Mouse (Mus musculus) testis, adult 2 months (tissue): ENCODE measurements around the gene Jazf1. TPM values are rescaled to one million over a fixed set of nuclear protein-coding genes. Genes with fewer than 3 reads are reported as not detected.

Experiments
- H3K27ac ChIP-seq: fragments of 200-500 bp; 2 replicates; pipeline ENCODE4 v1.5.1; 2012; ENCODE audit warnings: low read depth, low read length; ENCODE audit not compliant: control insufficient read depth, insufficient read depth
- H3K27me3 ChIP-seq: fragments of 200-500 bp; 2 replicates; pipeline ENCODE4 v1.6.1; 2012; ENCODE audit warnings: mild to moderate bottlenecking, low read length, moderate library complexity; ENCODE audit not compliant: control insufficient read depth, insufficient read depth
- H3K36me3 ChIP-seq: fragments of 200-500 bp; 2 replicates; pipeline ENCODE4 v1.6.1; 2012; ENCODE audit warnings: mild to moderate bottlenecking, low read length; ENCODE audit not compliant: control insufficient read depth, insufficient read depth
- H3K4me1 ChIP-seq: fragments of 200-500 bp; 2 replicates; pipeline ENCODE4 v1.6.1; 2012; ENCODE audit warnings: low read length; ENCODE audit not compliant: control insufficient read depth, insufficient read depth
- H3K4me3 ChIP-seq: fragments of 200-500 bp; 2 replicates; pipeline ENCODE4 v1.5.1; 2012; ENCODE audit warnings: low read depth, mild to moderate bottlenecking, low read length, moderate library complexity, mixed read lengths; ENCODE audit not compliant: control insufficient read depth
- CTCF ChIP-seq: fragments of 200-500 bp; IDR thresholded peaks from 2 replicates; pipeline ENCODE4 v1.5.1; 2012; ENCODE audit warnings: low read depth, mild to moderate bottlenecking, inconsistent platforms, low read length, moderate library complexity; ENCODE audit not compliant: control insufficient read depth, insufficient read depth, insufficient replicate concordance
- POLR2A ChIP-seq: fragments of 200-500 bp; IDR thresholded peaks from 2 replicates; pipeline ENCODE4 v1.6.1; 2012; ENCODE audit warnings: low read depth, mild to moderate bottlenecking, inconsistent platforms, low read length, moderate library complexity; ENCODE audit not compliant: control insufficient read depth
- polyA plus RNA-seq: library from polyadenylated mRNA; depleted of rRNA; stranded (reverse); fragments of >200 nt; gene quantifications from 2 replicates; pipeline ENCODE4 v1.2.3, GENCODE M21; 2012

The Jazf1 gene
- polyA plus RNA-seq, 1 experiment = 51.8 TPM

DNA sequence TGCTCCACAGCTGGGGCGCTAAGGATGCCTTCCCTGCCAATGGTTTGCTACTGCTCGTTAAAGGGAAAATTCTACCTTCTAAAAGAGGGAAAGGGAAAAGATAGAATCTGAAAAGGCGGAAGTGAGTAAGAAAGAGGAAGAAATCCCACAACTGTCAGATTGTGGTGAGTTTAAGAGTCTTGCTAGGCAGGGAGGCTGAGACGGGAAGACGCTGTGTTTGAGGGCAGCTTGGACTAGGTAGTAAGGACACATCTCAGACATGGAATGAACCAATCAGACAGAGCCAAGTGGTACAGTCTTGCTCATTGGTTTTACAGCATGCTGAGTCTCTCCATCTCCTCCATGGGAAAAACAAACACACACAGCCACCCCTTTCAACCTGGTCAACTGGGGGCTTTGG, 95.1 kb downstream of the Jazf1 start:
- TF ChIP-seq CTCF (no peak), POLR2A (no peak)
- Histone ChIP-seq H3K36me3 (no peaks in the 10 kb centered on the region), H3K4me3 (no peak overlapping the region), H3K27me3 (no peaks in the 10 kb centered on the region), H3K27ac (no peak overlapping the region), H3K4me1 (no peaks in the 10 kb centered on the region)

DNA sequence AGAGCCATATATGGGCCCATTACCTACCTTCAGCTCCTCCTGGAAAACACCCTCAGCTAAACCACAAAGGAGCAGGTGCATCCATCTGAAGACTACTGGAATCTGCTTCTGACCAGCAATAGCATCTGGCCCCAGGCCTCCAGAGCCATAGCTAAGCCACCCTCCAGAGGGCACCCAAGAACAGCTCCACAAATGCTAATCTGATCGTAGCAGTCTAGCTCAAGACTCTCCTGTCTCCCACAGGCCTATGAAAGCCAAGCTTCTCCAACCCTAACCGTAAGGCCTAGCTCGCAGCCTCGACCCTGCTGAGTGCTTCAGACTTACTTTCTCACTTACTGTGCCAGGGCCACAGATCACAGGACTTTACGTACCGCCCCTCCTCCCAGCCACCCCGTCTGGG, 96.3 kb downstream of the Jazf1 start:
- TF ChIP-seq POLR2A (no peak), CTCF (no peak; the same call in 1 of the 2 replicates)
- Histone ChIP-seq H3K27me3 (no peaks in the 10 kb centered on the region), H3K27ac (no peak overlapping the region), H3K4me3 (no peak overlapping the region), H3K4me1 (no peaks in the 10 kb centered on the region), H3K36me3 (no peaks in the 10 kb centered on the region)

DNA sequence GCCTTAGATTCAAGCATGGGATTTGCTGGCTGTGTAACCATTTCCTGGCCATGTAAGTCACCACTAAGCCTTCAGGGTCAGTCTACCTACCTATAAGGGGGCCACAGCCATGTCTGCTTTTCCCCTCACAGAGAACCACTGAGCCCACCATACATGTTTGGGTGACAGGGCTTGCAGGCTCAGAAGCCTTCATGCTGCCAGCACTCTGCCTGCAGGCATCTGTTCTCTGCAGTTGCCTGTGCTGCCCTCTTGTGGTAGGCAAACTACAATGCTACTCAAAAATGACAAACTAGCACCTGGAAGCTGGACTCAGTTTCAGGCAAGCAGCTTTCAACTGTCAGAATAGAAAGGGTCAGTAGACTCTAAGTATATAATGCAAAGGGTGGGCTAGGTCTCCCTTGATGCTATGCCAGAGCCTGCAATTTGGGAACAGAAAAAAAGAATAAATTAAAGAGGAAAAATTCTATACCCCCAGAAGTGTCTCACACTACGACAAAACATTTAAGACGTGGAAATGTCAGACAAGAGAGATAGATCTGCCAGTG, 98.6 kb downstream of the Jazf1 start:
- no peak overlapping the region for H3K4me3 ChIP-seq
- TF ChIP-seq CTCF (peak; percentile 73; the same call in 1 of the 2 replicates), POLR2A (no peak)
- no peaks in the 10 kb centered on the region for H3K27me3 ChIP-seq
- no peaks in the 10 kb centered on the region for H3K4me1 ChIP-seq
- H3K27ac ChIP-seq = no peak overlapping the region
- H3K36me3 ChIP-seq = no peaks in the 10 kb centered on the region

DNA sequence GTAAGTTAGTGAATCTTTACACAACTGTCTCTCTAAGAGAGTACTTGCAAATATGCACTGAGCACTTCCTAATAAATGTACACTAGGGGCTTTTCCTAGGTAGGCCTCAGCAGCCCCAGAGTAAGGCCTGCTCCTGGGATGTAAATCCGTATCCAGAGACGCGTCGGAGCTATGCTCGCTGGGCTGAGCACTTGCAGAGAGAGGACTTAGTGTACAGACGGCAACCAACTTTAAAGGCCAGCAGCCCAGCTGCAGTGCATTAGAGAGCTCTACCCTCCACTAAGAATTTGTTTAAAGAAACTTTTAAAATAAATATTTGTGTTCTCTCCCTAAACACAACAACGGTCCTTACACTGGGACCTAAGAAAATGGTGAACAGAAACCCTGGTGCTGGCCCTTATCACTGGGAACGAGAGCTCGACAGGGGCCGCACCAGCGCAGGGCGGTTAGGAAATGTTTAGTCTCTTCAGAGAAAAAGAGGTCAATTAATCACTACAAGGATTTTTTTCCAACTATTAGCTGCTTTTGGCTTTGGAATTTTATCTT, 100.0 kb downstream of the Jazf1 start:
- no peak for TF ChIP-seq CTCF
- TF ChIP-seq POLR2A = no peak
- Histone ChIP-seq H3K27me3 (no peaks in the 10 kb centered on the region), H3K36me3 (no peaks in the 10 kb centered on the region), H3K4me3 (no peak overlapping the region), H3K27ac (no peak overlapping the region; the same call in 1 of the 2 replicates), H3K4me1 (no peaks in the 10 kb centered on the region; the same call in 1 of the 2 replicates)

DNA sequence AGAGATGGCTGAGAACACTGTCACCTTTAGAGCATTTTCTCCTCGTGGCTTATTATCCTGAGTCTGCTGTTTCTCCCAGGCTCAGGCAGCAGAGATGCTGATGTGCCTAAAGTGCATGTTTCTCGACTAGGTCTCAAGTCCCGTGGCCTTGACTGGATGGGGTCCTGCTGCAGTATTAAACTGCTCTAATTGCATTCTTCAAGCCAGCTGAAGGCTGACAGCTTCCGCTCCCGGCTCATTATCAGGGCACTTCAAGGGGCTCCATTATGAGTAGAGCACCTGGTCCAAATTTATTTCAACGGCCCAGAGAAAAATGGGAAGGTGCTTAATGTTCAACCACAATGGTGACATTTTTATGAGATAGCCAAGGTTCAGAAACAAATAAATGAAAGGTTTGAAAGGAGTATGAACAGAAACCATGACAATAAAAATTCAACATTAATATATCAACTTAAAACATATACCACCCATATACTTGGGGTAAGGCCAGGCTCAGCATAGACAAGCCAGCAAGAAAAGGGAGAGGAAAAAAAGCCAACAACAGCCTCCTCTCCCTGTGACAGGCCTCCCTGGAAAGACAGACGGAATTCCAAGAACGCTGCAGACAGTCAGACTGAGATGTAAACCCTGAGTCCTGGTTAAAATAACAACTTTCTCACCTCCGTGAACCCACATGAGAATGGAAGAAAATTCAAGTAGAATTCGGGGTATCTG, 100.7 kb downstream of the Jazf1 start:
- no peak overlapping the region for H3K4me3 ChIP-seq
- H3K36me3 ChIP-seq = no peaks in the 10 kb centered on the region
- TF ChIP-seq CTCF (no peak), POLR2A (no peak)
- H3K4me1 ChIP-seq = no peaks in the 10 kb centered on the region; the same call in 1 of the 2 replicates
- no peak overlapping the region for H3K27ac ChIP-seq
- H3K27me3 ChIP-seq = no peaks in the 10 kb centered on the region

DNA sequence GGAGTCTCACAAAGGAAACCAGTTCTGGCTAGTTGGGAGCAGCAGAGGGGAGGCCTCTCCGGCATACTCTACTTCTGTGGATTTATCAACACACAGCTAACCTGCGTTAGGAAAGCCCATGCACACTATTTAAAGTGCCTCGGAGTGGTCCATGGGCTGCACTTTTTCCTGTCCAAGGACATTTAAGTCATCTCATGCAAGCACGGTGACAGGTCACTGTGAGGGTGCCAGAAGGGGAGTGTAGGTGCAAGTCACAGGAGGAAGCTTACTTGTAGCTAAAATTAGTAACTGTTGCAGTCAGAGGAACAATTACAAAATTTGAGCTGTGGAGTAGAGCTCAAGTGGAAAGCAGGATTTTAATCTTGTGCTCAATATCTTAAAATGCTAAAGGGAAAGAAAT, 102.4 kb downstream of the Jazf1 start:
- Histone ChIP-seq H3K36me3 (no peaks in the 10 kb centered on the region), H3K4me1 (no peaks in the 10 kb centered on the region; the same call in 1 of the 2 replicates), H3K4me3 (no peak overlapping the region), H3K27ac (no peak overlapping the region), H3K27me3 (no peaks in the 10 kb centered on the region)
- TF ChIP-seq CTCF (no peak), POLR2A (no peak)

DNA sequence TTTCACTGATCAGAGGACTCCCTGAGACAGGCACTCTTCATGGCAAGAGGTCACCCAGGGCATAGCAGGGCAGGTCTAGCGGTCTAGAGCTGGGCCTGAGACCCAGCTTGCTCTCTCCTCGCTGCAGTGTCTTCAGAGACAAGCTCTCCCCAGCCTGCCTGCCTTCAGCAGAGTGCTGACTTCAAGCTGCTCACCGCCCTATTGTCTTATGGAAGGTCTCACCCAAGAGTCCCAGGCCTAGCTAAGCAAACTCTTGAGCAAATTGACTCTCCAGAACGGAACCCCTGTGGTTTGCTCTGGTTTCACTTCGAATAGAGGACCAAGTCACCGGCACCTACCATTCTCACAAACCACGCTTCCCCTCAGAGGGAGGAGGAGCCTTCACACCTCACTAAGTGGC, 103.1 kb downstream of the Jazf1 start:
- no peaks in the 10 kb centered on the region for H3K27me3 ChIP-seq
- H3K27ac ChIP-seq = no peak overlapping the region
- no peaks in the 10 kb centered on the region for H3K36me3 ChIP-seq
- TF ChIP-seq CTCF (no peak), POLR2A (no peak)
- H3K4me3 ChIP-seq = no peak overlapping the region
- H3K4me1 ChIP-seq = no peaks in the 10 kb centered on the region; the same call in 1 of the 2 replicates
